Mouse (Mus musculus) liver, embryonic 14.5 days (tissue): ENCODE measurements at regions not wholly inside any gene's neighbourhood (a gene's known extent, or its start where the extent isn't known, plus 50 kb on each side); places are given as distances from the start of the nearest gene placed in this dataset.

Experiments used
- ATAC-seq: fragments of 200-750 bp; cut with Nextera tagmentation; 2 replicates; pipeline ENCODE4 v1.8.0; 2017; ENCODE audit warnings: moderate number of reproducible peaks, mild to moderate bottlenecking, moderate library complexity; ENCODE audit not compliant: insufficient read depth
- DNase-seq, 3 experiments: peaks; one replicate each; pipeline ENCODE4 v3.0.0-alpha.2; 2012 to 2013; ENCODE audit warnings: low read depth in 3 of 3, low spot score in 3 of 3
- H3K27ac ChIP-seq: fragments of 300-500 bp; sonication (generic); 2 replicates; pipeline ENCODE4 v1.5.1; 2014; ENCODE audit warnings: moderate library complexity, mild to moderate bottlenecking, control low read depth, inconsistent platforms
- H3K27me3 ChIP-seq: fragments of 300-500 bp; sonication (generic); 2 replicates; pipeline ENCODE4 v1.6.1; 2014; ENCODE audit warnings: mild to moderate bottlenecking, low read length, moderate library complexity; ENCODE audit not compliant: control insufficient read depth, insufficient read depth
- H3K36me3 ChIP-seq: fragments of 300-500 bp; sonication (generic); replicated peaks from 2 replicates; pipeline ENCODE4 v1.6.1; 2014; ENCODE audit warnings: low read depth; ENCODE audit not compliant: control insufficient read depth, insufficient read depth
- H3K4me1 ChIP-seq, 2 experiments: fragments of 200-500 bp in 1 of 2; fragments of 300-500 bp in 1 of 2; sonication (generic) in 1 of 2; replicated peaks; 2 replicates each; pipeline ENCODE4 v1.6.1; 2012 to 2014; ENCODE audit warnings: antibody characterized with exemption in 1 of 2, inconsistent platforms in 1 of 2, low read length in 1 of 2; ENCODE audit not compliant: control insufficient read depth in 2 of 2, insufficient read depth in 2 of 2
- H3K4me2 ChIP-seq: fragments of 300-500 bp; sonication (generic); 2 replicates; pipeline ENCODE4 v1.6.1; 2014; ENCODE audit warnings: low read depth, mild to moderate bottlenecking, control low read depth, moderate library complexity
- H3K4me3 ChIP-seq, 2 experiments: fragments of 200-500 bp in 1 of 2; fragments of 300-500 bp in 1 of 2; sonication (generic) in 1 of 2; 2 replicates each; pipeline ENCODE4 v1.5.1; 2012 to 2014; ENCODE audit warnings: low read depth in 2 of 2, low read length in 2 of 2, mild to moderate bottlenecking in 2 of 2, control low read depth in 1 of 2, inconsistent platforms in 1 of 2, moderate library complexity in 1 of 2; ENCODE audit not compliant: insufficient read depth in 1 of 2
- H3K9ac ChIP-seq: fragments of 300-500 bp; sonication (generic); replicated peaks from 2 replicates; pipeline ENCODE4 v1.6.1; 2014; ENCODE audit warnings: mild to moderate bottlenecking, control low read depth, moderate library complexity
- H3K9me3 ChIP-seq: fragments of 300-500 bp; sonication (generic); 2 replicates; pipeline ENCODE4 v1.6.1; 2016; ENCODE audit warnings: low read length, mixed read lengths; ENCODE audit not compliant: control insufficient read depth
- CTCF ChIP-seq: IDR thresholded peaks from 2 replicates; pipeline ENCODE4 v1.5.1; 2016; ENCODE audit warnings: antibody characterized with exemption, low read depth, control low read depth
- EP300 ChIP-seq: IDR thresholded peaks from 2 replicates; pipeline ENCODE4 v1.6.1; 2016; ENCODE audit warnings: antibody characterized with exemption, low read depth
- WGBS: fragments of 180-500 bp; shearing (Covaris S2); extraction: QIAGEN DNeasy Blood & Tissue Kit; methylation state at CpG from one replicate; pipeline ENCODE4 v1.1.7; 2014; ENCODE audit not compliant: insufficient replicate concordance; 5-methylcytosine and 5-hydroxymethylcytosine counted together

DNA sequence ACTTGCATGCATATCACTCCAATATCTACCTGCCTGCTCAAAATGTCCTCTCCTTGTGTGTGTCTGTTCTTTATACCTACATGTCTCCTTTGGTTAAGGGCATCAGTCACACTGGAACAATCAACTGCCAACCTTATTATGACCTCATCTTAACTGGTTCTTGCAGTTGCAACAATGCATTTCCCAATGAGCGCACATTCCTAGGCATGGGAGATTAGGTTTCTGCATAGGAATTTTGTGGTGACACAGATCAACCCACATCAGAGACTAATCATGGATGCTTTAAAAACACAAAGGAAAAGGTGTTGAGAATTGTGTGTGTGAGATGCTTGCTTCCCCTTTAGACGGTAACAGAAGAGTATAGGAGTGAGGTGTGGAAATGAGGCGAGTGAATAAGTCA is 171.3 kb upstream of the Nectin3 start:
- Histone ChIP-seq H3K36me3 (no peaks in the 10 kb centered on the region), H3K9ac (no peak overlapping the region), H3K4me2 (no peak overlapping the region), H3K27me3 (no peaks in the 10 kb centered on the region), H3K4me1 (no peaks in the 10 kb centered on the region), H3K27ac (no peak overlapping the region), H3K9me3 (no peaks in the 10 kb centered on the region), H3K4me3 (no peak overlapping the region)
- TF ChIP-seq CTCF: no peak
- TF ChIP-seq EP300: no peak
- DNase-seq (no peak), ATAC-seq (no peak)
- WGBS: 63% methylated on average over 3 of the region's 3 CpGs

DNA sequence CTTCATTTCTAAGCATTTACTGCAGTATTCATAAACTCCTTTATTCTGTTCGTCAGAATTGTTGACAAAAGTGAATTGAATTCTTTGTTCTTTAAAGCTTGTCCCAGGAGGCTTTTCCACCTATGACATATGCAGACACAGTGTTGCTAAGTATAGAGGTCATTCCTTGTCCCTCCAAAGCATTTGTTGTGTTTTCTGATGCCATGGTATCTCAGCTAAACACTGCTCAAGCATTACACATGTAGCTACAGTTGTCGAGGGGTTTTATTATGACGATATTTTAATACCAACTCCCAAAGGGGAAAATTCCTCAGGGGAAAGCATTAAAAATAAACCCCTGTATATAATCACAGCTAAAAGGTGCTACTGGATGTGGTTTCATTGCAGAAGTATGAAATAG is 167.2 kb upstream of the Nectin3 start:
- Histone ChIP-seq H3K27me3 (no peaks in the 10 kb centered on the region), H3K4me3 (no peak overlapping the region), H3K36me3 (no peaks in the 10 kb centered on the region), H3K4me2 (no peak overlapping the region), H3K9me3 (no peaks in the 10 kb centered on the region), H3K4me1 (no peaks in the 10 kb centered on the region), H3K27ac (no peak overlapping the region), H3K9ac (no peak overlapping the region)
- 63% methylated on average over 3 of the region's 3 CpGs for WGBS
- no peak for DNase-seq
- TF ChIP-seq CTCF (no peak), EP300 (no peak)
- ATAC-seq: no peak

DNA sequence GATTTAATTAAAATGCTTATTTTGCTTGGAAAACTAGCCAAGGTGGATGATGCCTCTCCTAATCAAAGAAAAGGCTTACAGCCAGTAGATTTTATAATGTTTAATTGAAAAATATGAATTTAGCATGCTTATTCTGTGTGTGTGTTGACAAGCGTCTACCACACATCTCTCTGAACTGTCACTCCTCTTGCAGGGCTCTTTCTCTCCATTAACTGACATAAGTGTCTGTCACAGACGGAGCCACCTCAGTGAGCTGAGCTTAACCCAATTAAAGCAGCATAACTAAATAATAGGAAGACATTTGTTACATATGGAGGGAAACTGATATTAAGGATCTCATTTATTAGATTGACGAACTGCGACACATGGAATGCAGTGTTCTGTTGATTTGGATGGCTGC is 164.7 kb upstream of the Nectin3 start:
- Histone ChIP-seq H3K4me3 (no peak overlapping the region), H3K9ac (no peak overlapping the region), H3K4me1 (no peaks in the 10 kb centered on the region), H3K27me3 (no peaks in the 10 kb centered on the region), H3K36me3 (no peaks in the 10 kb centered on the region), H3K9me3 (no peaks in the 10 kb centered on the region), H3K27ac (no peak overlapping the region), H3K4me2 (no peak overlapping the region)
- DNase-seq (no peak), ATAC-seq (no peak)
- TF ChIP-seq EP300: no peak
- 74% methylated on average over 4 of the region's 4 CpGs for WGBS

DNA sequence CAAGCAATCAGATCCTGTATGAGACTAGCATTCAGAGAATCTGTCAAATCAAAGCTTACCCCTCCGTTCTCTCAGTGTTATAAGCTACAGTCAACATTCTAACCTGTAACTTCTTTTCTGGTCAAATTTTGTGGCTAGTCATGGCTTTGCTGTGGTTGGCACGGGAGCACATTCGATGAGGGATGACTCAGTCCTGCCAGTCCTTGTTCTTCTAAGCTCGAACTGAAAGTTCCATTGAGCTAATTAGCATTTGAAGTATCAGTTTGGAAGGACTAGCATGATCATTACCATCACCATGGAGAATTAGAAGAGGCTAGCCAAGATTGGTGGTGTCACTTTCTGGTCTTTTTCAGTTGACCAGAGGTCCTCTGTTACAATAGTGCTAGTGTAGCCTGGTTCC is 156.7 kb upstream of the Nectin3 start:
- no peak for DNase-seq
- no peak overlapping the region for H3K9ac ChIP-seq

DNA sequence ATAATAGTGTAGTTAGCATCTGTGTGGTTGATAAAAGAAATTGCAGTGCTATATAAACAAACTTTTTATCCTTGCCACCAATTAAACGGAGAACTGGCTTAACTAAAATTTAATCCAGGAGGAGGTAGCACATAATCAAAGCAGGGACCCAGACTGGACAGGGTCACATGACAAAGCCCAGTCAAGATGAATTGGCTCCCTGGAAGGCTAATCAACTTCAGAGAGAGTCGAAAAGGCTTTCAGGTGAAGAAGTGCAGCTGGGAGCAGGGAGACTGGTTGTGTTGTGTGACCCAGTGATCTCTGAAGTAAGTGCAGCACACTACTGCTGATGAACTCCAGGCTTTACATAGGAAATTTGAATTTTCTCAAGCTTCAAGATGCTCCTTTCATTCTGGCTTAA is 127.5 kb upstream of the Nectin3 start:
- no peak overlapping the region for H3K27ac ChIP-seq
- H3K4me1 ChIP-seq: no peaks in the 10 kb centered on the region
- WGBS: 46% methylated on average over 2 of the region's 2 CpGs
- no peak overlapping the region for H3K4me2 ChIP-seq
- ATAC-seq: no peak
- no peaks in the 10 kb centered on the region for H3K27me3 ChIP-seq
- no peak for TF ChIP-seq EP300
- no peak overlapping the region for H3K4me3 ChIP-seq
- no peak overlapping the region for H3K9ac ChIP-seq
- no peaks in the 10 kb centered on the region for H3K9me3 ChIP-seq
- no peaks in the 10 kb centered on the region for H3K36me3 ChIP-seq
- DNase-seq: no peak

More for the DNA sequence above, 156.7 kb upstream of the Nectin3 start:
- ATAC-seq: no peak
- Histone ChIP-seq H3K27ac (no peak overlapping the region), H3K36me3 (no peaks in the 10 kb centered on the region), H3K4me3 (no peak overlapping the region), H3K4me1 (no peaks in the 10 kb centered on the region), H3K9me3 (no peaks in the 10 kb centered on the region), H3K4me2 (no peak overlapping the region), H3K27me3 (no peaks in the 10 kb centered on the region)
- no peak for TF ChIP-seq EP300
- no peak for TF ChIP-seq CTCF
- 63% methylated on average over 4 of the region's 4 CpGs for WGBS

DNA sequence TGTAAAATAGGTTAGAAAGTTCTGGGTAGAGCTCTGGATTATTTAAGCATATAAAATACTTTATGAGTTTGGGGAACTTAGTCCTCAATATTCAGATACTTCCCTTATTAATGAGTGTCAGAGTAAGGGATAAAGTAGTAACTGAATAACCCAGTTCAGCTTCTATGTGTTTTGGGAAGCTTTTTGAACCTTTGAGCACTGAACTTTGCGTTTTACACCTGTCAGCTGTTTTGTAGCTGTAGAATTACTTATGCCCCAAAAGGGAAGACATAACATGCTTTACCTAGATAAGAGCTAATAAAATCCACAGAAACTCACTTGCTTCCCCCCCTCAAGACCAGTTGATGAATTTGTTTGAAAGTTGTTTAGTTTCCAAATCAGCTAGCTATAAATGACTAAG is 124.9 kb upstream of the Nectin3 start:
- H3K36me3 ChIP-seq: no peaks in the 10 kb centered on the region
- H3K4me3 ChIP-seq: no peak overlapping the region
- no peak overlapping the region for H3K4me2 ChIP-seq
- TF ChIP-seq EP300: no peak
- no peak for TF ChIP-seq CTCF
- ATAC-seq (no peak), DNase-seq (no peak)
- no peak overlapping the region for H3K9ac ChIP-seq
- H3K27ac ChIP-seq: no peak overlapping the region
- WGBS: 56% methylated on average over 1 of the region's 1 CpGs
- no peaks in the 10 kb centered on the region for H3K4me1 ChIP-seq
- no peaks in the 10 kb centered on the region for H3K27me3 ChIP-seq
- H3K9me3 ChIP-seq: no peaks in the 10 kb centered on the region
